Mouse (Mus musculus): Measurements from ENCODE around the gene Hltf. TPM values are rescaled to one million over a fixed set of nuclear protein-coding genes. Genes with fewer than 3 reads are reported as not detected.
A peak's percentile ranks its signal among the peaks of the same experiment; 100 is the strongest.

The Hltf gene
- polyA plus RNA-seq, 1 experiment from 2014 or later: 23.1 TPM

- no peaks in the 10 kb centered on the region for H3K27me3 ChIP-seq
- no peak overlapping the region for H3K27ac ChIP-seq (replicated peaks)
- no peak overlapping the region for H3K4me2 ChIP-seq (replicated peaks)
- H3K4me1 ChIP-seq: no peaks in the 10 kb centered on the region
- no peaks in the 10 kb centered on the region for H3K36me3 ChIP-seq
- H3K9ac ChIP-seq (replicated peaks): no peak overlapping the region
- no peak for ATAC-seq (replicated peaks)
- no peak overlapping the region for H3K4me3 ChIP-seq
- WGBS: 92% methylated on average over 3 of the region's 3 CpGs
- H3K9me3 ChIP-seq: no peaks in the 10 kb centered on the region
These were observed 76.9 kb downstream of the Hltf start for GRCm38 (mm10) chr3:20134545-20134944.

DNA sequence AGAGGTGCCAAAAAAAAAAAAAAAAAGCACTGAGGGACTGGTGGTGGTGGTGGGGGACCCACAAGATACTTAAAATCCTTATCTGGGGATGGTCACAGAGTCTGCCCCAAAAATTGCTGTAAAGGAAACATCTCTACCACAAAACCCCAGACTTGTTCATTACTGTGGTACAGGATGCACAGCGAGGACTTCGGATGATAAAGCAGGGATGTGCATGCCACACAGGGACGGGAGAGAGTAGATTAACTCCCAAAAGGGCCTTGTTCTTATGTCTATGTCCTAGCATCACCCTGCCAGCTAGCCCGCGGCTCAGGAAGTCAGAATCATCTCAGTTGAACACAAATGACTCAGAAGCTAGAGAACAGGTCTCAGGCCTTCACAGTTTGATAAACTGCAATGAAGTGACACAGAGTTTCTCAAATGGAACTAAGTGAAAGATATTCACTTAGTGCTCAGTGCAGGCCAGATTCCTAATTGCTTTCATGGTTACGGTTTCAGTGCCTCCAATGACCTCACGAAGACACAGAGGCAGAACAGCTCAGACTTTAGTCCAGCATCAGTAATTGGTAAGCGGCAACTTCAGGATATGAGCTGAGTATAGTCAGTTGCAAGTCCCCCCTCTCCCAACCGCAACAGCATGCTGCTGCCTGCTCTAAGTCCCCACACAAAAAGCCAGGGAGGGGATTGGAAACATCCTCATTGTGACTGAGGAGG, 79.4 kb downstream of the Hltf start:
- H3K9ac ChIP-seq (replicated peaks): no peak overlapping the region
- H3K27ac ChIP-seq (replicated peaks): no peak overlapping the region
- H3K36me3 ChIP-seq: no peaks in the 10 kb centered on the region
- no peaks in the 10 kb centered on the region for H3K4me1 ChIP-seq
- H3K4me3 ChIP-seq: no peak overlapping the region
- 91% methylated on average over 9 of the region's 9 CpGs for WGBS
- no peaks in the 10 kb centered on the region for H3K27me3 ChIP-seq
- H3K4me2 ChIP-seq (replicated peaks): no peak overlapping the region
- H3K9me3 ChIP-seq: no peaks in the 10 kb centered on the region
- no peak for ATAC-seq (replicated peaks)

GRCm38 (mm10) chr3:20141240-20141639, 83.6 kb downstream of the Hltf start:
- no peak overlapping the region for H3K4me3 ChIP-seq
- H3K9ac ChIP-seq (replicated peaks): no peak overlapping the region
- no peak overlapping the region for H3K27ac ChIP-seq (replicated peaks)
- H3K4me1 ChIP-seq: no peaks in the 10 kb centered on the region
- no peak overlapping the region for H3K4me2 ChIP-seq (replicated peaks)
- H3K27me3 ChIP-seq: no peaks in the 10 kb centered on the region
- ATAC-seq (replicated peaks): no peak
- no peaks in the 10 kb centered on the region for H3K9me3 ChIP-seq
- no peaks in the 10 kb centered on the region for H3K36me3 ChIP-seq

GRCm38 (mm10) chr3:20141679-20142078, 84.1 kb downstream of the Hltf start:
- Histone ChIP-seq H3K36me3 (no peaks in the 10 kb centered on the region), H3K4me1 (no peaks in the 10 kb centered on the region), H3K9me3 (no peaks in the 10 kb centered on the region), H3K4me2 (replicated peaks) (no peak overlapping the region), H3K4me3 (no peak overlapping the region), H3K27me3 (no peaks in the 10 kb centered on the region), H3K9ac (replicated peaks) (no peak overlapping the region), H3K27ac (replicated peaks) (no peak overlapping the region)
- WGBS: 24% methylated on average over 1 of the region's 1 CpGs
- ATAC-seq (replicated peaks): no peak

- ATAC-seq (replicated peaks): no peak
These were observed 84.5 kb downstream of the Hltf start for GRCm38 (mm10) chr3:20142101-20142500.

DNA sequence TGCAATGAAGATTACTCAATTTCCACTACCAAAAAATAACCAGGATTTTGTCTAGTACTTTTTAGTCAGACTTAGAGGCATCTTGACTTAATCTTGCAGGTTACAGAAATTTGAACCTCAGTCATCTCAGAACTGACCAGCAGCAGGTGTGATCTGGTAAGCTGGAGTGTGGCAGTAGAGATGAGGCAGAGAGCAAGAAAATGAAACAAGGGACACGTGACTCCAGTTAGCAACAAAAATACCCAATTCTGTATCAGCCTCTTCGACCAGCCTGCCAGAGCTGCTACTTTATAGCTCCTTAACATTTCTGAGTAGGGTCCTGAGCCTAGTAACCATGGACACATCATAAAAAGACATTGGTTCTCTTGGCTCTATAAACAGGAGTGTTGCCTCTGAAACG, 85.0 kb downstream of the Hltf start:
- Histone ChIP-seq H3K27ac (replicated peaks) (no peak overlapping the region), H3K4me1 (0 out of 2 replicates have a peak, but pooled peaks cover 2% of the 10 kb centered on the region), H3K9ac (replicated peaks) (no peak overlapping the region), H3K4me2 (replicated peaks) (no peak overlapping the region), H3K36me3 (no peaks in the 10 kb centered on the region), H3K4me3 (no peak overlapping the region), H3K27me3 (no peaks in the 10 kb centered on the region), H3K9me3 (no peaks in the 10 kb centered on the region)
- 82% methylated on average over 3 of the region's 3 CpGs for WGBS
- no peak for ATAC-seq (replicated peaks)

More at GRCm38 (mm10) chr3:20142101-20142500, 84.5 kb downstream of the Hltf start:
- 0 out of 2 replicates have a peak, but pooled peaks cover 2% of the 10 kb centered on the region for H3K4me1 ChIP-seq
- H3K9ac ChIP-seq (replicated peaks): no peak overlapping the region
- 89% methylated on average over 2 of the region's 2 CpGs for WGBS
- H3K4me3 ChIP-seq: no peak overlapping the region
- no peaks in the 10 kb centered on the region for H3K36me3 ChIP-seq
- no peaks in the 10 kb centered on the region for H3K27me3 ChIP-seq
- no peak overlapping the region for H3K27ac ChIP-seq (replicated peaks)
- H3K9me3 ChIP-seq: no peaks in the 10 kb centered on the region
- H3K4me2 ChIP-seq (replicated peaks): no peak overlapping the region

GRCm38 (mm10) chr3:20143726-20144125, 86.1 kb downstream of the Hltf start:
- Histone ChIP-seq H3K9me3 (no peaks in the 10 kb centered on the region), H3K4me2 (replicated peaks) (no peak overlapping the region), H3K4me1 (0 out of 2 replicates have a peak, but pooled peaks cover 2% of the 10 kb centered on the region), H3K27me3 (no peaks in the 10 kb centered on the region), H3K36me3 (no peaks in the 10 kb centered on the region), H3K27ac (replicated peaks) (no peak overlapping the region), H3K9ac (replicated peaks) (no peak overlapping the region), H3K4me3 (no peak overlapping the region)
- ATAC-seq (replicated peaks): no peak
- 60% methylated on average over 3 of the region's 3 CpGs for WGBS

GRCm38 (mm10) chr3:20144401-20144800, 86.8 kb downstream of the Hltf start:
- no peaks in the 10 kb centered on the region for H3K9me3 ChIP-seq
- no peak for ATAC-seq (replicated peaks)

GRCm38 (mm10) chr3:20145696-20146113, 88.1 kb downstream of the Hltf start:
- H3K4me2 ChIP-seq (replicated peaks): no peak overlapping the region
- no peaks in the 10 kb centered on the region for H3K9me3 ChIP-seq
- H3K27ac ChIP-seq (replicated peaks): no peak overlapping the region
- WGBS: 22% methylated on average over 1 of the region's 1 CpGs
- peaks cover 4% of the 10 kb centered on the region; the same call in 1 of the 2 replicates for H3K36me3 ChIP-seq
- H3K4me1 ChIP-seq: 0 out of 2 replicates have a peak, but pooled peaks cover 2% of the 10 kb centered on the region
- H3K27me3 ChIP-seq: no peaks in the 10 kb centered on the region
- no peak overlapping the region for H3K4me3 ChIP-seq
- ATAC-seq (replicated peaks): no peak
- H3K9ac ChIP-seq (replicated peaks): no peak overlapping the region

More at GRCm38 (mm10) chr3:20144401-20144800, 86.8 kb downstream of the Hltf start:
- 0 out of 2 replicates have a peak, but pooled peaks cover 2% of the 10 kb centered on the region for H3K4me1 ChIP-seq
- no peak overlapping the region for H3K9ac ChIP-seq (replicated peaks)
- no peak overlapping the region for H3K4me2 ChIP-seq (replicated peaks)
- no peak overlapping the region for H3K27ac ChIP-seq (replicated peaks)
- H3K27me3 ChIP-seq: no peaks in the 10 kb centered on the region
- no peak overlapping the region for H3K4me3 ChIP-seq
- H3K36me3 ChIP-seq: no peaks in the 10 kb centered on the region
- WGBS: 7% methylated on average over 2 of the region's 2 CpGs

- Histone ChIP-seq H3K4me3 (no peak overlapping the region), H3K4me1 (0 out of 2 replicates have a peak, but pooled peaks cover 2% of the 10 kb centered on the region), H3K9me3 (no peaks in the 10 kb centered on the region), H3K27ac (replicated peaks) (no peak overlapping the region), H3K36me3 (peaks cover 4% of the 10 kb centered on the region; the same call in 1 of the 2 replicates), H3K4me2 (replicated peaks) (no peak overlapping the region), H3K27me3 (no peaks in the 10 kb centered on the region), H3K9ac (replicated peaks) (no peak overlapping the region)
- ATAC-seq (replicated peaks): peak; percentile 71; the same call in 1 of the 2 replicates
- 48% methylated on average over 7 of the region's 7 CpGs for WGBS
These were observed 89.3 kb downstream of the Hltf start for GRCm38 (mm10) chr3:20146884-20147395.

- Histone ChIP-seq H3K9me3 (no peaks in the 10 kb centered on the region), H3K36me3 (peaks cover 4% of the 10 kb centered on the region; the same call in 1 of the 2 replicates), H3K9ac (replicated peaks) (no peak overlapping the region), H3K4me3 (no peak overlapping the region), H3K27me3 (no peaks in the 10 kb centered on the region), H3K4me1 (0 out of 2 replicates have a peak, but pooled peaks cover 2% of the 10 kb centered on the region), H3K27ac (replicated peaks) (no peak overlapping the region), H3K4me2 (replicated peaks) (no peak overlapping the region)
- WGBS: 87% methylated on average over 5 of the region's 5 CpGs
- no peak for ATAC-seq (replicated peaks)
These were observed 90.0 kb downstream of the Hltf start for GRCm38 (mm10) chr3:20147647-20148046.

- H3K36me3 ChIP-seq: peaks cover 4% of the 10 kb centered on the region; the same call in 1 of the 2 replicates
- H3K4me1 ChIP-seq: peaks cover 9% of the 10 kb centered on the region
- no peak for ATAC-seq (replicated peaks)
- H3K4me3 ChIP-seq: no peak overlapping the region
- no peaks in the 10 kb centered on the region for H3K9me3 ChIP-seq
- H3K9ac ChIP-seq (replicated peaks): no peak overlapping the region
- H3K27me3 ChIP-seq: no peaks in the 10 kb centered on the region
- H3K27ac ChIP-seq (replicated peaks): no peak overlapping the region
- 78% methylated on average over 2 of the region's 2 CpGs for WGBS
- H3K4me2 ChIP-seq (replicated peaks): no peak overlapping the region
These were observed 92.9 kb downstream of the Hltf start for GRCm38 (mm10) chr3:20150511-20150910.

Measured in forebrain, embryonic 15.5 days (tissue).